Mouse (Mus musculus) adrenal gland, postnatal 36 days (tissue): ENCODE measurements around the gene B630019K06Rik. TPM values are rescaled to one million over a fixed set of nuclear protein-coding genes. Genes with fewer than 3 reads are reported as not detected.
A peak's percentile ranks its signal among the peaks of the same experiment; 100 is the strongest.
"Not testable (repeated sequence)": the region's sequence is repeated elsewhere in the genome, so short reads cannot be mapped to it uniquely, and the experiment has no call there.

Experiments
- DNase-seq, 2 experiments: peaks; one replicate each; pipeline ENCODE4 v3.0.0; 2021; ENCODE audit warnings: mixed read lengths in 1 of 2
- long read RNA-seq, 2 experiments: library from polyadenylated mRNA; stranded (forward); transcript quantifications; one replicate each; pipeline ENCODE4 v2.0.0; 2021; ENCODE audit warnings: borderline sequencing depth in 2 of 2
- total RNA-seq, 2 experiments: library from RNA; stranded (reverse); gene quantifications; 2 replicates each; pipeline ENCODE4 v1.2.3; 2021

B630019K06Rik gene
- total RNA-seq, result 10 to 100 TPM in 1 of 2 experiments, 1 to 10 TPM in 1; 8.1 to 10.2 TPM
- long read RNA-seq, experiment 1, transcript B630019K06Rik-201 (1 exons, 2,583 nt), result major isoform, 14 of 14 reads
- long read RNA-seq, experiment 1, partial matches to known transcripts, result 0 of 14 reads
- long read RNA-seq, experiment 1, other reads (novel, unspliced or antisense), result 0 of 14 reads
- long read RNA-seq, experiment 2, transcript B630019K06Rik-201 (1 exons, 2,583 nt), result major isoform, 9 of 9 reads
- long read RNA-seq, experiment 2, partial matches to known transcripts, result 0 of 9 reads
- long read RNA-seq, experiment 2, other reads (novel, unspliced or antisense), result 0 of 9 reads

DNA sequence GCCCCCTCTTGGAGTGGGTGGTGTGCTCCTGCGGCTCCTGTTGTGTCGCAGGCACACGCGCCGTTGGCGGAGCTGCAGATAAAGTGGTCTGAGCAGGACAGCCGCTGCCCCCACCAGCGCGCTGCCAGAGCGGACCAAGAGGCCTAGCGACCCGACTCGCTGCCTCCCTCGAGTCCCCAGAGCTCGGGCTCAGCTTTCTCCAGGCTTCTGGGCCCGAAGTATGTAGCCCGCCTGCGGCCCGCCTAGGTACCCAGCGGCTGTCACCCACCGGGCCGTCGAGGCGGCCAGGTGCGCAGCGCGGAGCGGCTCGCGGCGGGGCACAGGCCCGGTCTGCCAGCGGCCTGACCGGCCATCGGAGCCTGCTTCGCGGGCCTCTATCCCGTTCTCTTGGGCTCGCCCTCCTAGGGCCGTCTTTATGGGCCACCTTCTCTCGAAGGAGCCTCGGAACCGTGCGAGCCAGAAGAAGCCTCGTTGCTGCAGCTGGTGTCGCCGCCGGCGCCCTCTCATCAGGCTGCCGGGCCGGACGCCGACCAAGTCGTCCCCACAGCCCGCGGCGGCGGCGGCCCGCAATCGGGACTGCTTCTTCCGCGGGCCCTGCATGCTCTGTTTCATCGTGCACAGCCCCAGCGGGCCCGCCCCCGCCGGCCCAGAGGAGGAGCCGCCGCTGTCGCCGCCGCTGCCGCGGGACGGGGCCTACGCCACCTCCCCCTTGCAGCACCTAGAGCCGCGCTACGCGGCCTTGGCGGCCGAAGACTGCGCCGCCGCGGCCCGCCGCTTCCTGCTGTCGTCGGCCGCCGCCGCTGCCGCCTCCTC lies at the start of gene B630019K06Rik:
B630019K06Rik (plus strand) TSS at position 40 of the 813 bp plus-strand sequence.
- peak; percentile 88 to 89 for DNase-seq

- no peak for DNase-seq
These were observed 48.5 kb upstream of the B630019K06Rik start, which contains the start of gene Gm6592 for GRCm38 (mm10) chrX:8843694-8844093. Gene Gm6592, plus strand, starts transcription at chrX:8843994.

DNA sequence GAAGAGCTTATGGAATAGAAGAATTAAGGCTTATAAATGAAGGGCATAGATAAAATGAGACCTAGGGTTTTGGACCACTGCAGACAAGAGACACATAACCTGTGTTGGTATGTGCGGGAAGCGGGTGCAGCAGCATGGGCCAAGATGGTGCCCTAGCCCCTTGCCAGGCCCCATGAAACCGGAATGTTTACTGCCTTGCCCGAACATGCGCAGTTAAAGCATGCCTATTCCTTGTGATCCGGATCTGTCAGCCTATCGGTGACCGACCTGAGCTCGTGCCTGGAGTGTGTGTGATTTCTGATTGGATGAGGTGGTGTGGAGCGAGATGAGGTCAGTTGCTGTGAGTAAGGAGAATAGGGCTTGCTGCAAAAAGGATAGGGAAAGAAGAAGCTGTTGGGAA lies 39.7 kb upstream of the B630019K06Rik start:
- no peak for DNase-seq

DNA sequence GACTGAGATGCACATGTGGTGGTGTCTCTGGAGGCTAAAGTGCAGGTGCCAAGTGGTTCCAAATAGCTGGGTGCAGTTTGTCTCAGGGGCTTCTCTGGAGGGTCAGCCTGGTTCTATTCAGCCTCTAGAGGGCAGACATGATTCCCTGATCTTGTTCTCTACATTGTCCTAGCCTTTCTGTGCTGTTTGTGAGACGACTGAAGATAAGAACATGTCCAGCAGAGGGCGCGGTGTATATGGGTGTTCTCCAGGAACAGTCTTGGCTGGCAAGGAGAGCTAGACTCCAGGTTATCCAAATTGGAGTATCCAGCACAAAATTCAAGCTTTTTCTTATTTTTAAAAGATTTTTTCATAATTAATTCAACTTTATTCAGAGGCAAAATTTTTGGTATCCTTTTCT lies 27.9 kb upstream of the B630019K06Rik start:
- peak; percentile 70 to 72 for DNase-seq

DNA sequence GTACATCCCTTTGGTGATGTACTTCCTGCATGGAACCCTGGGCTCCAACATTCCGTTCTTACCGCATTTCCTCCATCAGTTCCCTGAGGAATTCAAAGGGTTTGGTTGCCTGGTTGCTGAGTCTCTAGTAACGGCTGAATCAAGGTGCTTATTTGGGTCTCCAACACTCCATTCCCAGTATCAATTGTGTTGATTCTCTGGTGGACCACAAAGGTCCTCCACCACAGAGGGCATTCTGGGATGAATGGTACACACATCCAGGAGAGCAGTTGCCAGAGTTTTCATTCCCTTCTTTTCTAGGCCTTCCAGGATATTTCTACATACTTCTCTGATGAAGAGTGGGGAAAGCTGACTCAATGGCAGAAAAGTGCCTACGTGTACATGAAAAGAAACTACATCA lies 18.2 kb upstream of the B630019K06Rik start, which contains the start of gene Gm5751:
Gm5751 (plus strand) TSS at position 301 of the 400 bp plus-strand sequence.
- not testable (repeated sequence) for DNase-seq

DNA sequence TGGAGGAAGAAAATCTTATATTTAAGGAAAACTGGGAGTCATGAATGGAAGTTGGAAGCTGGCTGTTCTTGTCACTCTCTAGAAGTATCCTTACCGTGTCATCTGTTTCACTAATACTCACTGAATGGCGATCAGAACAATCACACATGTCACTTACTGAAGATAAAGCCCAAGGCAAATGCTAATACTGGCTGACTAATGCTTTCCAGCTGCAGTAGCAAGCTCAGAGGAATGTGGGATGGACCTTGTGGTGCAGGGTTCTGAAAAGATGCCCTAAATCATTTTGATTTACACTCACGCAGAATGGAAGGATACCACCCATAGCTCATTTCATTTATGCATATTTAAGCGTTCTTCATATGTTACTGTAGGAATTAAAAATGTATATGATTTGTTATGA lies 7.8 kb upstream of the B630019K06Rik start:
- no peak for DNase-seq

GRCm38 (mm10) chrX:8891975-8892342 lies 223 bp upstream of the B630019K06Rik start:
- no peak for DNase-seq

DNA sequence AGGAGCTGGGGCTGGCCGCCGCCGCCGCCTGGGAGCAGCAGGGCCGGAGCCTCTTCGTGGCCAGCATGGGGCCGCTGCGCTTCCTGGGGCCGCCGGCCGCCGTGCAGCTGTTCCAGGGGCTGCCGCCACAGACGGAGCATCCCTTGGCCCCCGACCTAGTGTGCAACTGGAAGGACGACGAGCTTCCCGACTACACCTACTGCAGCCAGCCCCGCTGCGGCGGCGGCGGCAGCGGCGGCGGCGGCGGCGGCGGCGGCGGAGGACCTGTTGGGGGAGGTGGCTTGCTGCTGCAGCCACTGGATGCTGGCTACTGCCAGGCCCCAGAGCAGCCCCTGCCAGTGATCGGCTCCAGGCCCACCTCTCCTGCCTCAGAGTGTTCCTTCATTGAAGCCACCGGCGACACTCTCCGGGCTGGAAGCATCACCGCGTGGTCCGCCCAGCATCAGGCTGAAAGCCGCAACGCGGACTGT lies 1.0 kb downstream of the B630019K06Rik start:
- DNase-seq, result peak; percentile 12 to 15

- DNase-seq, result no peak
These were observed 8.6 kb downstream of the B630019K06Rik start for GRCm38 (mm10) chrX:8900823-8901222.

DNA sequence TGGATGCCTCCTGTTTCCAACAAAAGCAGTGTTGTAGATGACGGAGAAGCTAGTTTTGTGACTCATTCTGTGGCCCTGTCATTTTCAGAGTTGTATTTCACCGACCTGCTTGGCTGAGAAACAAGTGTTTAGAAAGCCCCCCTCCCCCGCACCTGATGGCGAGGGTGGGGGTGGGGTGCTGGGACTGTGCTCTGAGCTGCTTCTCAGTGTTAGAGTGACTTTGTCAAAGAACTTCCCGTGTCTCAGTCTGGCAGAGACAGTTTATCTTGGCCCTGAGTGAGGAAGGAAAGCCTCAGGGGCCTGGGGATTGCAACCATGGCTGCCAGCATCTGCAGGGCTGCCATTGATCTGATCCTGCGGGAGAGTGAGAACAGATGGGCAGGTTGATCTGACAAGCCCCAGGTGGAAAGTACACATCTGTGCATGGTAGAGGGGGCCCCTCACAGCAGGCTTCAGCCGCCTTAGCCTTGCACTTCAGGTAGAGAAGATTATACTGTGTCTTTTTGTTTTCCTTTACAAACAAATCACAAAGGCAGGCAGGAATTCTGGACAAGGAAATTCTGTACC lies 9.8 kb downstream of the B630019K06Rik start:
- no peak for DNase-seq

DNA sequence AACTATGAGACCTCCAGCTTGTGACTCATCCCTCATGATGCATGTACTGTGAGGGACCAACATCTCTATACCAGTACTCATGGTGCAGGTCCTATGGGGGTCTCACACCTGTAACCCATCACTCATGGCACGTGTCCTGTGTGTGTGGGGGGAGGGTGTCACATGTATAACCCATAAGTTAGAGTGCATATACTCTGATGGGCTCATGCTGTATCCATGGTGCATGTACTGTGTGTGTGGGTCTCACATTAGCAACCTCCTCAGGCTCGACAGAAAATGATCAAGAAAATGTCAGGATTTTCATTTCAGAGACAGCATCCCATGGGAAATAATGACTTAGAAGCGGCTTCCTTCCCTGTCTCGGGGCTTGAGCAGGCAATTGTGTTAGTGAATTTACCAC lies 28.9 kb downstream of the B630019K06Rik start:
- no peak for DNase-seq

DNA sequence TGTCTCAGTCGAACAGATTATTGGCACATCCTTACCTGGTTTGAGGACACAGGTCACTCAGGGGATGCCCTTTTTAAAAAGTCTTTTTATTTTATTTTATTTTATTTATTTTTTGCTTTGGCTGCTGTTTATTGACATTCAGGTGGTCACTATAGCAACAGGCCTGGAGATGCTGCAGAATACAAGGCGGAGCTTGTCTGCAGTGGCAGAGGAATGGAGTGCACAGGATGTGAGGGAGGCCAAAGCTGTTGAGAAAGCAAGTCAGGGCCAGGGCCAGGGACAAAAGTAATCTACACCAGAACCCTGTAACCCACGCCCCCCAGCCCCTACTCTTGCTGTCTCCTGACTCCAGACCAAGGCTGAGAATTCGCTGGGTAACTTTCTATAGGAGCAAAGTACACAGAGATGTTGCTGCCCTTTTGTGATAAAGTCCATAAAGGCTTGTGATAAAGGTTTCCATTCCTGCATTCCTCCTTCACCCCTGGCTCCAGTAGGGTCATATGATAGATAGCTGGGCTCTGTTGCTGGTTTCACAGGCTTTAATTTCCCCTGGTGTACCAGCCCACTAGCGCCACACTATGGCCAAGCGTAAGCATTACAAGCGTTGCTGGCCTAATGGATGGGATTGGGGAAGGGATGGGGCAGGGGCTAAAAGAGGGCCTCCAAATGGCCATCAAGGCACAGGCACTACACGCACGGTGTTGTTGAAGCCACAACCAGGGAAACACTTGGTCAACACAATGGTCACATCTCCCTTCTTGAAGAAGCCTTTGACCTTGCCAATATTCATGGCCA lies 29.8 kb downstream of the B630019K06Rik start:
- peak; percentile 16 to 20 for DNase-seq

- no peak for DNase-seq
These were observed 35.1 kb downstream of the B630019K06Rik start for GRCm38 (mm10) chrX:8927308-8927707.

- no peak for DNase-seq
These were observed 51.9 kb downstream of the B630019K06Rik start for GRCm38 (mm10) chrX:8944041-8944440.

Other genes with a start within 250 kb of the B630019K06Rik start
- gene Ssxb8, start 201.5 kb upstream of the B630019K06Rik start, total RNA-seq, result not detected
- not detected for gene Ssx9, start 143.9 kb upstream of the B630019K06Rik start, total RNA-seq
- not detected for gene Ssxb5, start 88.7 kb upstream of the B630019K06Rik start, total RNA-seq
- not detected for gene Gm6592, start 48.4 kb upstream of the B630019K06Rik start, total RNA-seq
- not detected for gene Gm5751, start 18.1 kb upstream of the B630019K06Rik start, total RNA-seq
- gene Fthl17b, start 70.6 kb downstream of the B630019K06Rik start, total RNA-seq, result not detected
- gene Fthl17c, start 84.2 kb downstream of the B630019K06Rik start, total RNA-seq, result not detected
- not detected for gene Fthl17d, start 94.4 kb downstream of the B630019K06Rik start, total RNA-seq
- not detected for gene Fthl17e, start 141.1 kb downstream of the B630019K06Rik start, total RNA-seq
- gene Fthl17f, start 170.6 kb downstream of the B630019K06Rik start, total RNA-seq, result not detected
- not detected for gene 4930402K13Rik, start 212.2 kb downstream of the B630019K06Rik start, total RNA-seq